Mouse (Mus musculus) heart, postnatal 0 days (tissue): Measurements from ENCODE around the gene Pcare.

ENCODE experiments used
- CTCF ChIP-seq: IDR thresholded peaks from 2 replicates; pipeline ENCODE4 v1.5.1; 2016; ENCODE audit warnings: antibody characterized with exemption, control low read depth, low read depth
- EP300 ChIP-seq: IDR thresholded peaks from 2 replicates; pipeline ENCODE4 v1.6.1; 2016; ENCODE audit warnings: antibody characterized with exemption, low read depth

- TF ChIP-seq CTCF (no peak), EP300 (no peak)
Measured at GRCm38 (mm10) chr17:71720434-71720833, 32.3 kb downstream of the Pcare start.
